Mouse (Mus musculus) embryonic facial prominence, embryonic 12.5 days (tissue): ENCODE measurements around the gene Olig1. TPM values are rescaled to one million over a fixed set of nuclear protein-coding genes. Genes with fewer than 3 reads are reported as not detected.
"Not testable (repeated sequence)": the region's sequence is repeated elsewhere in the genome, so short reads cannot be mapped to it uniquely, and the experiment has no call there.

Experiments
- ATAC-seq: fragments of 200-750 bp; cut with Nextera tagmentation; 2 replicates; pipeline ENCODE4 v1.8.0; 2017; ENCODE audit not compliant: insufficient number of reproducible peaks, insufficient read depth, low FRiP score, low TSS enrichment
- H3K27ac ChIP-seq: fragments of 300-500 bp; sonication (generic); 2 replicates; pipeline ENCODE4 v1.5.1; 2016; ENCODE audit warnings: mild to moderate bottlenecking
- H3K27me3 ChIP-seq: fragments of 300-500 bp; sonication (generic); 2 replicates; pipeline ENCODE4 v1.6.1; 2016; ENCODE audit warnings: mild to moderate bottlenecking, moderate library complexity
- H3K36me3 ChIP-seq: fragments of 300-500 bp; sonication (generic); 2 replicates; pipeline ENCODE4 v1.6.1; 2016; ENCODE audit warnings: mild to moderate bottlenecking
- H3K4me1 ChIP-seq: fragments of 300-500 bp; sonication (generic); 2 replicates; pipeline ENCODE4 v1.6.1; 2016
- H3K4me2 ChIP-seq: fragments of 300-500 bp; sonication (generic); replicated peaks from 2 replicates; pipeline ENCODE4 v1.6.1; 2016; ENCODE audit warnings: mild to moderate bottlenecking, moderate library complexity
- H3K4me3 ChIP-seq: fragments of 300-500 bp; sonication (generic); 2 replicates; pipeline ENCODE4 v1.5.1; 2016; ENCODE audit warnings: mild to moderate bottlenecking
- H3K9ac ChIP-seq: fragments of 300-500 bp; sonication (generic); 2 replicates; pipeline ENCODE4 v1.6.1; 2016; ENCODE audit warnings: mild to moderate bottlenecking, moderate library complexity
- H3K9me3 ChIP-seq: fragments of 300-500 bp; sonication (generic); 2 replicates; pipeline ENCODE4 v1.6.1; 2016; ENCODE audit warnings: mild to moderate bottlenecking, moderate library complexity
- WGBS: fragments of 180-500 bp; shearing (Covaris S2); methylation state at CpG from one replicate; pipeline ENCODE4 v1.1.7; 2016; 5-methylcytosine and 5-hydroxymethylcytosine counted together
- polyA plus RNA-seq: library from polyadenylated mRNA; unstranded; fragments of >200 nt; fragmentation: Nextera tagmentation; extraction: Ambion mirVana; gene quantifications from 2 replicates; pipeline ENCODE4 v1.2.1, GENCODE M21; 2016

The Olig1 gene
- polyA plus RNA-seq, 1 experiment from 2014 or later = 5.0 TPM

- 2% methylated on average over 6 of the region's 6 CpGs for whole genome bisulfite sequencing
- peaks cover 96% of the 10 kb centered on the region for H3K27me3 ChIP-seq
- H3K4me2 ChIP-seq = no peak overlapping the region
- H3K4me1 ChIP-seq = peaks cover 16% of the 10 kb centered on the region; the same call in 1 of the 2 replicates
- no peaks in the 10 kb centered on the region for H3K9me3 ChIP-seq
- H3K9ac ChIP-seq = no peak overlapping the region
- H3K36me3 ChIP-seq = no peaks in the 10 kb centered on the region
- H3K4me3 ChIP-seq = no peak overlapping the region
- no peak overlapping the region for H3K27ac ChIP-seq
- no peak for ATAC-seq
Observed at GRCm38 (mm10) chr16:91227760-91228043, 41.9 kb upstream of the Olig1 start.

DNA sequence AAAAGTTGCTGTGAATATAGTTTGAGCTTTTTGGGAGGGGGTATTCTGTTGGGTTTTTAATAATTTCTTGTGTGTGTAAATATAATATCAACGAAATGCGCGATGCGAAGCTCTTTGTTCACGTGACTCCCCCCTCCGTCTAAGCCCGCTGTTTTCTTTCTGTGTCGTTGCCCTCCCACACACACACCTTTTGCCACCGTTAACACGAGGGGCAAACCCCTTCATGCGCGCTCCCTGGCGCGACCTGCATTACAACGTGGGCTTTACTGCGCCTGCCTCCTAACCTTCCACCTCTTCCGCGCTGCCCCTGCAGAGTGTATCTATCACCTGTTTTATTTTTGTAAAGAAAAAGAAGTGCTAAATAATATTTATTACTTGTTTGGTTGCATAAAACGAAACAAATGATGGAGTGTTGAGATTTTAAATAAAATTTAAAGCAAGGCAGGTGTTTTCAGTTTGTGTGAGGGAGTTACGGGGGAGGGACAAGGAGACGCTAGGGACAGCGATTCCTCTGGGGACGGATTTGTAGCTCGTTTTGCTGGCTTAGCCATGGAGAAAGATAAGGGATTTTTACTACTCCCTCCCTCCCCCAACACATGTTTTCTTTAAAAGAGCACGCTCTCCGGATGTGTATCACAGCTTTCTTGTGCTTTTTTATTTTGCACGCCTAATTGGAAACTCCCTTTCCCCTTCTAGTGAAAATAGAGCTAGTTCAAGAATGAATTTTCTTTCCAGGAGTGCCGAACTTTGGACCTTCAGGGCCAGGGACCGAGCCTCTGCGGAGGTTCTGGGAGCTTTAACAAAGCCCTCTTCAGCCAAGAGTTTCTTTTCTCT, 41.1 kb upstream of the Olig1 start:
- Histone ChIP-seq H3K9ac (no peak overlapping the region), H3K9me3 (no peaks in the 10 kb centered on the region), H3K27me3 (peaks cover 96% of the 10 kb centered on the region), H3K36me3 (no peaks in the 10 kb centered on the region), H3K27ac (no peak overlapping the region), H3K4me3 (no peak overlapping the region), H3K4me2 (no peak overlapping the region), H3K4me1 (peaks cover 16% of the 10 kb centered on the region; the same call in 1 of the 2 replicates)
- 1% methylated on average over 30 of the region's 30 CpGs for WGBS
- ATAC-seq = no peak

GRCm38 (mm10) chr16:91229072-91229348, 40.6 kb upstream of the Olig1 start:
- Histone ChIP-seq H3K27me3 (peaks cover 96% of the 10 kb centered on the region), H3K4me3 (no peak overlapping the region), H3K4me1 (peaks cover 16% of the 10 kb centered on the region; the same call in 1 of the 2 replicates), H3K36me3 (no peaks in the 10 kb centered on the region), H3K4me2 (no peak overlapping the region), H3K27ac (no peak overlapping the region), H3K9ac (no peak overlapping the region), H3K9me3 (no peaks in the 10 kb centered on the region)
- no peak for ATAC-seq
- 1% methylated on average over 10 of the region's 10 CpGs for WGBS

DNA sequence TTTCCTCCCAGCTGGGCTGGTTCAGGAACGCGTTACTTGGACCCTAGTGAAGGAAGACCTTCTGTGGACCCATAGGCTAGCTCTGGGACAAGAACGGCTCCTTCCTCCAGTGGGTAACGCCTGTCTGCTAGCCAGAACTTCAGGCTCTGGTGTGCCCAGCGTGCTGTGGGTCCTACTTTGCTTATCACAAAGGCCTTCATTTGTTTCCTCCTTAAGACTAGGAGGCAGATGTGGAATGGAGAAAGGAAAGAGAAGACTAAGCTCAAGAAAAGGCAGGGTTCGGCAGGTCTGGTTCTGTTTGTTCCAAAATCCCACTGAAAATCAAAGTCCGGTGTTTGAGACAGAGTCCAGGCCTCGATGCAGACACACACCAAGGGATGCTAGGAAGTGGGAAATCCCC, 39.9 kb upstream of the Olig1 start:
- Histone ChIP-seq H3K36me3 (no peaks in the 10 kb centered on the region), H3K4me3 (no peak overlapping the region), H3K4me1 (peaks cover 16% of the 10 kb centered on the region; the same call in 1 of the 2 replicates), H3K9me3 (no peaks in the 10 kb centered on the region), H3K27me3 (peaks cover 96% of the 10 kb centered on the region), H3K9ac (no peak overlapping the region), H3K27ac (no peak overlapping the region), H3K4me2 (no peak overlapping the region)
- ATAC-seq = no peak
- WGBS = 7% methylated on average over 8 of the region's 8 CpGs

GRCm38 (mm10) chr16:91231781-91232469, 37.6 kb upstream of the Olig1 start:
- Histone ChIP-seq H3K4me3 (no peak overlapping the region), H3K9me3 (no peaks in the 10 kb centered on the region), H3K9ac (no peak overlapping the region), H3K27ac (no peak overlapping the region), H3K4me1 (peaks cover 6% of the 10 kb centered on the region; the same call in 1 of the 2 replicates), H3K36me3 (no peaks in the 10 kb centered on the region), H3K27me3 (peaks cover 96% of the 10 kb centered on the region), H3K4me2 (no peak overlapping the region)
- 2% methylated on average over 26 of the region's 26 CpGs for WGBS
- ATAC-seq = no peak

DNA sequence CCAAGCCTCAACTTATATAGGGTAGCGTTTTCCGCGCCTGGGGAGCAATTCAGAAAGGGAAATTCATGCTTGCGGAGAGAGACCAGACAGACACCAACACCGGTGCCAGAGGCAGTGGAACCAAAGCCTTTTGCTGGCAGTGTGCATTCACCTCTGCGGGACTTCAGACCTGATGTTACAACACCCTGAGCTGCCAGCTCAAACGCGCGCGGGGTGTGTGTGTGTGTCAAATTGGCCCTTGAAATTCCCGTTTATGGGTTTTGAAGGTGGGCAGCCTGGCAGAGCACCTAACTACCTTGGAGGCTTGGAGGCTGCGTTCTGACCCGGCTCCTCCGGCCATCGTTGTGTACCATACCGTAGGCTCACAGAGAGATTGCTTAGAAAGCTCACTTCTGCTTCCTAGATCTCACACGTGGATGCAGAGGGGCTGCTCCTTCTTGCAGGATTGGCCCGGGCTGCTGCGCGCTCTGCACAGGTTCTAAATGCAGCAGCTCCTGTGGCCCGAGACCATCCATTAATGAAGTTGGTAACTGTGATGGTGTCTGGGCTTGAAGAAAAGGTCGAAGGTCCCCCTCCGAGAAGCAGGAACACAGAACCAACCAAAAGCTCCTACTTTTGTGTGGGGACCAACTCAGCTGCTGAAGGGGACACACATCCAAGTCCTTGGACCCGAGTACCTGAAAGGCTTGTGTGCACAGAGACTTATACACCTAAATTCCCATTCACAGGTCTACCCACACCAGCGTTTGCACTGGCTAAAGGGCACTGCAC, 36.9 kb upstream of the Olig1 start:
- Histone ChIP-seq H3K36me3 (no peaks in the 10 kb centered on the region), H3K4me2 (no peak overlapping the region), H3K9me3 (no peaks in the 10 kb centered on the region), H3K9ac (no peak overlapping the region), H3K4me1 (peaks cover 3% of the 10 kb centered on the region; the same call in 1 of the 2 replicates), H3K27ac (no peak overlapping the region), H3K27me3 (peaks cover 96% of the 10 kb centered on the region), H3K4me3 (no peak overlapping the region)
- 2% methylated on average over 25 of the region's 25 CpGs for WGBS
- ATAC-seq = no peak

DNA sequence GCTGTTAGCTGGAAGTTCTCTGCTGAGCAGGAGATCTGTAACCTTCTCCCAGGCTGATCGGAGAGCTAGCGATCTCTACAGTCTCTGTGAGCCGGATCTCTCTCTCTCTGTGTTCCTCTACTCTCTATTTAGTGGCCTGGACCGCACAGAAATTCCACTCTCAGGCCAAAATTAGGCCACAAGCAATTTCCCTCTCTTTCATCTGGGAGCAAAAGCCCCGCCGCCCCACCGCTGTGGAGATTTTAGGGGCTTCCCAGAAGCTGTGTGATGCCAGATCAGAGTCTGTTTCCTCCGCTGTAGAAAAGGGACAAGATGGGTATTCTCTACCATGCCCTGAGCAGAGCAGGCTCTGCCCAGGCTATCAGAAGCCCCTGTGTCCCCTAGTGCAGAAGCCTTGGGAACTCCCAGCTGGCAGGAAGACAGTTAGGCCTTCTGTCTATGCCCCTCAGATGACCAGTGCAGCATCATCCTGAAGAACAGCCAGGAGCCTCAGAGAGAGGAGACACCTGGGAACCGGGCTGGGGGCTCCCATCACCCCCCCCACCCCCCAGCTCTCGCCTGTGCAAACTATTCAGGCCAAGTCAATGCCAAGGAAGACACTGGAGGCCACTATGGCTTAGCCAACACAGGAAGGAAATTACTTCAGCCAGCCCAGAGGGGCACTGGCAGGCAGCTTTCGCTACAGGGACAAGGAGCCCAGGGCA, 36.2 kb upstream of the Olig1 start:
- peaks cover 89% of the 10 kb centered on the region for H3K27me3 ChIP-seq
- 13% methylated on average over 11 of the region's 11 CpGs for WGBS
- no peak overlapping the region for H3K4me2 ChIP-seq
- H3K4me1 ChIP-seq = peaks cover 3% of the 10 kb centered on the region; the same call in 1 of the 2 replicates
- H3K9ac ChIP-seq = no peak overlapping the region
- H3K27ac ChIP-seq = no peak overlapping the region
- no peak overlapping the region for H3K4me3 ChIP-seq
- ATAC-seq = no peak
- H3K36me3 ChIP-seq = no peaks in the 10 kb centered on the region
- no peaks in the 10 kb centered on the region for H3K9me3 ChIP-seq

DNA sequence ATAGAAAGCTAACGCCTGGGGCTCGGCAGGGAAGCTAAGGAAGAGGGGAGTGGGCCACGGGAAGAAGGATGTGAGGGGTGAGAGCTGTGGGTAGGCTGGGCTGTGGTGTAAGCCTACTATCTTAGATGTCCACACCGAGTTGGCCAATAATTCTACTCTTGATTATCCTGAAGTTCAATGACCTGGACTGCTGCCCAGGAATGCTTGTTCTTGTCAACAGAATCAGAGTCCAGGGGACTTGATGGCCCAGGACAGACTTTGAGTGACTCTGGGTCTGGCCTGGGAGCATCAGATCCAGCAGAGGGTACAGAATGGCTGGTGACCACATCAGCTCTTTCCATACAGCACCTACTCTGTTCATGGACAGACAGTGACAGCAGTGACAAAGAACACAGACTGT, 30.5 kb upstream of the Olig1 start:
- H3K27ac ChIP-seq = no peak overlapping the region
- 74% methylated on average over 4 of the region's 4 CpGs for WGBS
- no peak overlapping the region for H3K4me3 ChIP-seq
- peaks cover 50% of the 10 kb centered on the region for H3K27me3 ChIP-seq
- no peak overlapping the region for H3K9ac ChIP-seq
- no peaks in the 10 kb centered on the region for H3K36me3 ChIP-seq
- H3K4me2 ChIP-seq = no peak overlapping the region
- ATAC-seq = no peak
- H3K9me3 ChIP-seq = no peaks in the 10 kb centered on the region
- no peaks in the 10 kb centered on the region for H3K4me1 ChIP-seq

GRCm38 (mm10) chr16:91246292-91246691, 23.3 kb upstream of the Olig1 start:
- Histone ChIP-seq H3K9me3 (no peaks in the 10 kb centered on the region), H3K27me3 (peaks cover 27% of the 10 kb centered on the region), H3K36me3 (no peaks in the 10 kb centered on the region), H3K4me2 (no peak overlapping the region), H3K27ac (no peak overlapping the region), H3K4me1 (no peaks in the 10 kb centered on the region), H3K9ac (no peak overlapping the region), H3K4me3 (no peak overlapping the region)
- WGBS = 57% methylated on average over 9 of the region's 9 CpGs
- ATAC-seq = no peak

DNA sequence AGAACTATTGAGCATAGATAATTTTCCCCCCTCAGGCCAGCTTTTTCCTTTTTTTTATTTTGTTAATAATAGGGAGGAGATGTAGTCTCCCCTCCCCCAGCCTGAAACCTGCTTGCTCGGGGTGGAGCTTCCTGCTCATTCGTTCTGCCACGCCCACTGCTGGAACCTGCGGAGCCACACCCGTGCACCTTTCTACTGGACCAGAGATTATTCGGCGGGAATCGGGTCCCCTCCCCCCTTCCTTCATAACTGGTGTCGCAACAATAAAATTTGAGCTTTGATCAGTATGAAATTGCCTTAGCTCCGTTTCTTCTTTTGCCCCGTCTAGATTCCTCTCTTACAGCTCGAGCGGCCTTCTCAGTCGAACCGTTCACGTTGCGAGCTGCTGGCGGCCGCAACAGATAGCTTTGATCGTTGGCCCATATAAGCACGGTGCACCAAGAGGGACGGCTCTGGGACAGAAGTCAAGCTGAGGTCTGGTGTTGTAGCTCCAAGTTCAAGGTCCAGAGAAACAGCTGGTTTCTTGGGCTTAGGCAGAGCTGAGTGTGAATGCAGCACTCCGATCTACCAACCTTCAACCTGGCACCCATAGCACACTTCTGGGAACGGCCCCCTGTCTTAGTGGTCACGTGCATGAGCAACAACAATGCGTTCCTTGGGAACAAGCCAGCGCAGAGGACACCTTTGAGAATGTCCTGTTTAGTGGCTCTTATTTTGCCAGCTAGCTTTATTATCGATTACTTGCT, 14.0 kb upstream of the Olig1 start:
- H3K4me1 ChIP-seq, H3K4me3 ChIP-seq, H3K9me3 ChIP-seq, H3K36me3 ChIP-seq, H3K9ac ChIP-seq, ATAC-seq, H3K27ac ChIP-seq, H3K4me2 ChIP-seq: not testable (repeated sequence)
- WGBS = 18% methylated on average over 22 of the region's 28 CpGs
- H3K27me3 ChIP-seq = peaks cover 40% of the 10 kb centered on the region

DNA sequence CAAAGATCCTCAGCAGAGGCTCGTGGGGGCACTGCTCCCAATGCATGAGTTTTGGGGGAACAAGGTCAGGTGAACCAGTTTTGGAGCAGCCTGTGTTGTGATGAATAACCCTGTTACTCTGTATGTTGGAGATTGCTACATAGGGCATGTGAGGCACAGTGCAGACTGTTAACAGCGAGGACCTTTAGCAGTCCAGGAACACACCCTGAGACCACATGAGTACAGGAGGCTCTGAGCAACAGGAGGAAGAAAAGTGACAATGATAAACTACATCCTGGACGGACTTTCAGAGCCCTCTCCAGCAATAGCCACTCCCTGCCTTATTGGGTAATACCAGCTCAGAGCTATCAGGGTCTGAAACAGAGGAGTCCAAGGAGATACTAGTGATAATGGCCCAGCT, 10.6 kb upstream of the Olig1 start:
- WGBS = 63% methylated on average over 3 of the region's 3 CpGs
- no peak for ATAC-seq
- Histone ChIP-seq H3K27me3 (peaks cover 69% of the 10 kb centered on the region), H3K36me3 (no peaks in the 10 kb centered on the region), H3K4me3 (no peak overlapping the region), H3K9ac (no peak overlapping the region), H3K27ac (no peak overlapping the region), H3K4me1 (no peaks in the 10 kb centered on the region; the same call in 1 of the 2 replicates), H3K4me2 (no peak overlapping the region), H3K9me3 (no peaks in the 10 kb centered on the region)
